Mouse (Mus musculus): ENCODE measurements at regions not wholly inside any gene's neighbourhood (a gene's known extent, or its start where the extent isn't known, plus 50 kb on each side); places are given as distances from the start of the nearest gene placed in this dataset.

GRCm38 (mm10) chr13:71068011-71068410, 226.4 kb upstream of the Adamts16 start:
- Histone ChIP-seq H3K4me1 (ENCODE audit: control insufficient read depth, insufficient read depth, low read length) (no peaks in the 10 kb centered on the region), H3K27ac (ENCODE audit: low read depth, low read length) (no peak overlapping the region), H3K27me3 (ENCODE audit: control insufficient read depth, insufficient read depth, low read length) (no peaks in the 10 kb centered on the region), H3K9me3 (replicated peaks; ENCODE audit: control insufficient read depth, low read length) (no peaks in the 10 kb centered on the region), H3K4me2 (no peak overlapping the region), H3K4me3 (ENCODE audit: low read depth, low read length) (no peak overlapping the region), H3K36me3 (ENCODE audit: control insufficient read depth, insufficient read depth, low read length) (no peaks in the 10 kb centered on the region), H3K9ac (ENCODE audit: low read depth, low read length) (no peak overlapping the region)
- no peak for ATAC-seq (replicated peaks; ENCODE audit: insufficient number of reproducible peaks, low FRiP score, low TSS enrichment)
- 33% methylated on average over 4 of the region's 4 CpGs for WGBS (ENCODE audit: insufficient replicate concordance)

DNA sequence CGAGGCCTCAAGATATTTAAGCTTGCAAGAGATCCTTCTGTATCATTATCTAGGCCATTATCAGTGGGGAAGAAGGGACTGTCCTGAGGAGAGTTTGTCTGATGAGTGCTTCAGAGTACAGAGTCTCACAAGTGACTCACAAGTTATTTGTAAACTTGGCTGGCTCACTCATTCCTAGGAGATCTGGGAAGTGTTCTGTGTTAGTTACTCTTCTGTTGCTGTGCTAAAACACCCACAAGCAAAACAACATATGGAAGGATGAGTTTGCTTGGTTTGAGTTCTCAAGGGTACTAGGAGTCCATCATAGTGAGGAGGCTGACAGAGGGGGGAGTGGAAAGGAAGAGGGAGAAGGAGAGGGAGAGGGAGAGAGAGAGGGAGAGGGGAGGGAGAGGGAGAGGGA, 224.0 kb upstream of the Adamts16 start:
- Histone ChIP-seq H3K4me3 (ENCODE audit: low read depth, low read length) (no peak overlapping the region), H3K4me2 (no peak overlapping the region), H3K36me3 (ENCODE audit: control insufficient read depth, insufficient read depth, low read length) (no peaks in the 10 kb centered on the region), H3K4me1 (ENCODE audit: control insufficient read depth, insufficient read depth, low read length) (no peaks in the 10 kb centered on the region), H3K27me3 (ENCODE audit: control insufficient read depth, insufficient read depth, low read length) (no peaks in the 10 kb centered on the region), H3K27ac (ENCODE audit: low read depth, low read length) (no peak overlapping the region), H3K9ac (ENCODE audit: low read depth, low read length) (no peak overlapping the region), H3K9me3 (replicated peaks; ENCODE audit: control insufficient read depth, low read length) (no peaks in the 10 kb centered on the region)
- 50% methylated on average over 1 of the region's 1 CpGs for WGBS (ENCODE audit: insufficient replicate concordance)
- ATAC-seq (replicated peaks; ENCODE audit: insufficient number of reproducible peaks, low FRiP score, low TSS enrichment): no peak

DNA sequence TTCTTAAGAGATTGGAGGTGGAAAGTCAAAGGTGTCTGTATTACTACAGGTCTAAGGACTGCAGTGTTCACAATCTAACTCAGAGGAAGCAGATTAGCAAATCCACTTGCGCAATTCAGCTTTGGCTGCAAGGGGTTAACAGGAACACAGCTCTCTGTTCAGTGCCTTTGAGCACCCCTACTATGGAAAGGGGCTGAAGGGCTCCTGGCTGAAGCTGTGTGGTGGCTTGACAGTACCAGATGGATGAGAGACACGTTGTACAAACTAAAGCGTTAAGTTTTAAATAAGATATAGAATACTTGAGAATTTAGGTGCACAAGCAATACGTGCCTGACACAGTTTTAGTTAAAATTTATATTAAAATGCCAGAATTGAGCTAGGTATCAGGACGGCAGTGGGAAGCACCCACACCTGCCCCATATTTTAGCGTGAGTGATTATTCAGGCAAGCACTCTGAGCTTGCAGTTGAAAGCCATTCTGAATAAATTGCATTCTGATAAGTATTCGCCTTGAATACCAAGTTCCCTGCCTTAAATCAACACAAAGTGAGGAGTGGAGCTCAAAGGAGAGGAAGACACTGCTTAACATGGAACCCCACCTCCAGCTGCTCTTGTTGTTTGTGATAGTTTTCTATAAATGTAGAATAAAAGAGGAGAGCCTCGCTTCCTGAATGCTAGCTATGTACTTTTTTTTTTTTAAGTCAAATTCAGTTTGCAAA, 223.1 kb upstream of the Adamts16 start:
- H3K4me2 ChIP-seq: no peak overlapping the region
- WGBS (ENCODE audit: insufficient replicate concordance): 71% methylated on average over 8 of the region's 8 CpGs
- no peaks in the 10 kb centered on the region for H3K4me1 ChIP-seq (ENCODE audit: control insufficient read depth, insufficient read depth, low read length)
- no peak for ATAC-seq (replicated peaks; ENCODE audit: insufficient number of reproducible peaks, low FRiP score, low TSS enrichment)
- no peaks in the 10 kb centered on the region for H3K36me3 ChIP-seq (ENCODE audit: control insufficient read depth, insufficient read depth, low read length)
- no peaks in the 10 kb centered on the region for H3K9me3 ChIP-seq (replicated peaks; ENCODE audit: control insufficient read depth, low read length)
- no peak overlapping the region for H3K9ac ChIP-seq (ENCODE audit: low read depth, low read length)
- no peaks in the 10 kb centered on the region for H3K27me3 ChIP-seq (ENCODE audit: control insufficient read depth, insufficient read depth, low read length)
- no peak overlapping the region for H3K27ac ChIP-seq (ENCODE audit: low read depth, low read length)
- no peak overlapping the region for H3K4me3 ChIP-seq (ENCODE audit: low read depth, low read length)

DNA sequence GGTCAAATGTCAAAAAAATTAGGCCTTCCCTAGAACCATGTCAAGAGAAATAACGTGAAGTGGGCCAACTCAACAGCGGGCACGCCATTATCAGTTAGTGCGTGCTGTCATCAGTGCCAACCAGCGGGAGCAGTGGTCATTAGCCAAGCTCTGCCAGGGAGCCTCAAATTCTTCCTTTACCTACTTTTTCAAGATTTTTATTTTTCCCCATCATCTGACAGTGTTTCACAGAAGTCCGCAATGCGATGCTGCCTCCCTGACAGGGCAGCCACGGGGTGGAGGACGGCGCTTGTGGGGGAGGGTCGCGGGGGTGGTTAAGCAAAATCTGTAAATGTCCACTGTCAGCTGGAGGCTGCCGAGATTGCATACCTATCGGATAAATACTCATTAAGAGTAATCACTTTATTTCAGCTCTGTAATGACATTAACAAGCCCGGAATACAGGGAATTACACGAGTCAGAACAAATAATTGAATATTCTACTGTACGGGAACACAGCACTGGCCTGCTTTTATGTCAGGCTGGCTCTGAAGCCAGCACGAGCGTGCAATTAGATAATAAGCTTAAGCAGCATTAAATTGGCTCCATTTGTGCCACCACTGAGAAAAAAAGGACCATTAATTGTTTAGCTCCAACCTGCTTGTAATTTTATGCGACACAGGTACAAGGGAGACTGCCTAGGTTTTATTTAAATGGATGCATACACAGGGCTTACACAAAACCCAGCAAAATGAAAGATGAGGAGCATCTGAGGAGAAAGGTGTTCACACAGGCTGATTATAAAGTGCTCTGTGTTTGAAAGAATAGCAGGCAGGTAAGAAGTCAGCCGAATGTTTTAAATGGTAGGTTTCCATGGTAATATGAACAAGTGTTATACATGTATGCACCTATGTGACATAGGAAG, 212.0 kb upstream of the Adamts16 start:
- H3K36me3 ChIP-seq (ENCODE audit: control insufficient read depth, insufficient read depth, low read length): no peaks in the 10 kb centered on the region
- no peaks in the 10 kb centered on the region for H3K4me1 ChIP-seq (ENCODE audit: control insufficient read depth, insufficient read depth, low read length)
- 87% methylated on average over 21 of the region's 21 CpGs for WGBS (ENCODE audit: insufficient replicate concordance)
- H3K27ac ChIP-seq (ENCODE audit: low read depth, low read length): no peak overlapping the region
- H3K4me3 ChIP-seq (ENCODE audit: low read depth, low read length): no peak overlapping the region
- no peaks in the 10 kb centered on the region for H3K27me3 ChIP-seq (ENCODE audit: control insufficient read depth, insufficient read depth, low read length)
- no peaks in the 10 kb centered on the region for H3K9me3 ChIP-seq (replicated peaks; ENCODE audit: control insufficient read depth, low read length)
- no peak for ATAC-seq (replicated peaks; ENCODE audit: insufficient number of reproducible peaks, low FRiP score, low TSS enrichment)
- H3K4me2 ChIP-seq: no peak overlapping the region
- no peak overlapping the region for H3K9ac ChIP-seq (ENCODE audit: low read depth, low read length)

DNA sequence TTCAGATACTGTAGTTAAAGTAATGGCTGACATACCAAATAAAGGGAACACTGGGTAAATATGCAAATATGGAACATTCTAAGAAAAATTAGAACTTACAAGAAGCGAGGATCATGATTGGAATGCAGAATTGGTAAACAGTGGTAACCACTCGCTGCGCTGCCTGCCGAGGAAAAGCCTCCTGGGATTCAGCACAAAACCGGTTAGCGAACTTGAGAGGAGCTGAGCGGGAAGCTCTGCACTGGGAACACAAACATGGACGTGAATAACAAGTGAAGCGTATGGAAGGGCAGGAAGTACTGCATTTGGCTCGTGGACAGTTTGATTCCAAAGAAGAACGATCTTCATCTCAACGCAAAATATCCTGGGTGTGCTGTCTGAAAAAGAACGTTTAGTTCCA, 209.0 kb upstream of the Adamts16 start:
- peak overlapping the region; percentile 17 for H3K4me2 ChIP-seq
- WGBS (ENCODE audit: insufficient replicate concordance): 49% methylated on average over 13 of the region's 13 CpGs
- no peak overlapping the region for H3K27ac ChIP-seq (ENCODE audit: low read depth, low read length)

DNA sequence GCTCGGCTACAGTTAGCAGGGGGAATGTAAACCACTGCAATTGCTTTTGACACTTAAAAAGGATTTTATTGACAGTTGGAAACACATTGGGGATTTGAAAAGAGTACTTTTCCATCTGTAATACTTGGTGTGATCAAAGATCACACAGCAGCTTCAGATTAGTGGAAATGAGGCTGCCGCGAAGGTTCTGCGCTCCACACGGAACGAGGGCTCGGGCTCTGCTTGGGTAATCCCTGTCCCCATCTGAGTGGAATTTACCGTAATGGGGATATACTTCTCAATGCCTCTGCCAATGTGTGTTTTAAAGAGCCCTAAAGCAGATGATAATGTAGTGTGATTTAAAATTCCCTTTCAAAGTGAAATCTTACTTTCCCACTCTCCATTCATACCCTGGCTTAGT, 194.4 kb upstream of the Adamts16 start:
- WGBS (ENCODE audit: insufficient replicate concordance): 84% methylated on average over 8 of the region's 8 CpGs

More for the DNA sequence above, 209.0 kb upstream of the Adamts16 start:
- Histone ChIP-seq H3K9me3 (replicated peaks; ENCODE audit: control insufficient read depth, low read length) (no peaks in the 10 kb centered on the region), H3K27me3 (ENCODE audit: control insufficient read depth, insufficient read depth, low read length) (no peaks in the 10 kb centered on the region), H3K4me3 (ENCODE audit: low read depth, low read length) (no peak overlapping the region), H3K36me3 (ENCODE audit: control insufficient read depth, insufficient read depth, low read length) (no peaks in the 10 kb centered on the region), H3K4me1 (ENCODE audit: control insufficient read depth, insufficient read depth, low read length) (no peaks in the 10 kb centered on the region), H3K9ac (ENCODE audit: low read depth, low read length) (no peak overlapping the region)
- no peak for ATAC-seq (replicated peaks; ENCODE audit: insufficient number of reproducible peaks, low FRiP score, low TSS enrichment)

DNA sequence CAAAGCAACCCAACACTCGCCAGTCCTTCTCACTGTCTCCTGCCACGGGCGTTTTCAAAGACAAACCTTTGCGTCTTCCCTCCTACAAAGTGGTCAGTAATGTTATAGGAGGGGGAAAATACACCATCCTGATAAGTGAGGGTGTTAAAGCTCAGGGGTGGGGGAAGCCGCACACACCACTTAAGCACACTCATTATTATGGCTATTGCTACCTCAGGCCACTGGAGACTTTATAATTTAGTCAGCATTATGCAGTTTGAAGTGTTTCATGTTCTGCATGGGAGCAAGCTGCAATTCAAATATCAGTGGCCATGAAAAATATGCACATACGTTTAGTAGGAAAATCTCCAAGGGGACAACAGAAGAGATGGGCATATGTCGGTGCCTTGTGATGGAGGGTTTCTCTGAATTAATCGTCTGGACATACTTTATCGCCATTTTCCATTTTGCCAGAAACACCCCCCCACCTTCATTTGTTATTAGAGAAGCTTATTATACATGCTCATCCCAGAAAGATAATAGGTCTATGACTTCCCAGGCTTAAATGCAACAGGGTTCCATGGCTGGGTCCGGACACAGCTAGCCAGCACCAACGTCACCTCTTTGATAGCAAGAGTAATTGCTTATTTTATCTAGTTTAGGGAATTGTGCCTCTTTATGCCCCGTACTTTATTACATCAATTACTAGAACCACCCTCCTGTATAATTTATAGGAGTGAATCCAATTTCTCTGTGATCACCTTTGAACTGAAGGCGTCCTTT, 193.5 kb upstream of the Adamts16 start:
- Histone ChIP-seq H3K27me3 (ENCODE audit: control insufficient read depth, insufficient read depth, low read length) (no peaks in the 10 kb centered on the region), H3K36me3 (ENCODE audit: control insufficient read depth, insufficient read depth, low read length) (no peaks in the 10 kb centered on the region), H3K9me3 (replicated peaks; ENCODE audit: control insufficient read depth, low read length) (no peaks in the 10 kb centered on the region), H3K4me3 (ENCODE audit: low read depth, low read length) (no peak overlapping the region), H3K4me1 (ENCODE audit: control insufficient read depth, insufficient read depth, low read length) (no peaks in the 10 kb centered on the region), H3K9ac (ENCODE audit: low read depth, low read length) (no peak overlapping the region), H3K27ac (ENCODE audit: low read depth, low read length) (no peak overlapping the region), H3K4me2 (no peak overlapping the region)
- ATAC-seq (replicated peaks; ENCODE audit: insufficient number of reproducible peaks, low FRiP score, low TSS enrichment): no peak
- 75% methylated on average over 13 of the region's 13 CpGs for WGBS (ENCODE audit: insufficient replicate concordance)

More for the DNA sequence above, 194.4 kb upstream of the Adamts16 start:
- no peak overlapping the region for H3K9ac ChIP-seq (ENCODE audit: low read depth, low read length)
- no peak overlapping the region for H3K4me3 ChIP-seq (ENCODE audit: low read depth, low read length)
- H3K9me3 ChIP-seq (replicated peaks; ENCODE audit: control insufficient read depth, low read length): no peaks in the 10 kb centered on the region
- ATAC-seq (replicated peaks; ENCODE audit: insufficient number of reproducible peaks, low FRiP score, low TSS enrichment): no peak
- no peaks in the 10 kb centered on the region for H3K4me1 ChIP-seq (ENCODE audit: control insufficient read depth, insufficient read depth, low read length)
- no peaks in the 10 kb centered on the region for H3K27me3 ChIP-seq (ENCODE audit: control insufficient read depth, insufficient read depth, low read length)
- H3K4me2 ChIP-seq: no peak overlapping the region
- H3K27ac ChIP-seq (ENCODE audit: low read depth, low read length): no peak overlapping the region
- H3K36me3 ChIP-seq (ENCODE audit: control insufficient read depth, insufficient read depth, low read length): no peaks in the 10 kb centered on the region

- H3K4me2 ChIP-seq: no peak overlapping the region
- H3K9me3 ChIP-seq (replicated peaks; ENCODE audit: control insufficient read depth, low read length): no peaks in the 10 kb centered on the region
- H3K4me1 ChIP-seq (ENCODE audit: control insufficient read depth, insufficient read depth, low read length): no peaks in the 10 kb centered on the region
- ATAC-seq (replicated peaks; ENCODE audit: insufficient number of reproducible peaks, low FRiP score, low TSS enrichment): no peak
- H3K9ac ChIP-seq (ENCODE audit: low read depth, low read length): no peak overlapping the region
- H3K27me3 ChIP-seq (ENCODE audit: control insufficient read depth, insufficient read depth, low read length): no peaks in the 10 kb centered on the region
- no peaks in the 10 kb centered on the region for H3K36me3 ChIP-seq (ENCODE audit: control insufficient read depth, insufficient read depth, low read length)
- WGBS (ENCODE audit: insufficient replicate concordance): 16% methylated on average over 3 of the region's 3 CpGs
- H3K27ac ChIP-seq (ENCODE audit: low read depth, low read length): no peak overlapping the region
- H3K4me3 ChIP-seq (ENCODE audit: low read depth, low read length): no peak overlapping the region
Measured at GRCm38 (mm10) chr13:71008216-71008615, 166.6 kb upstream of the Adamts16 start.
